Mouse (Mus musculus): ENCODE data around the gene Ces1a.

Ces1a gene

GRCm38 (mm10) chr8:92996840-92997239 is 51.2 kb downstream of the Ces1a start:
- DNase-seq (ENCODE audit: low read depth): no peak

DNA sequence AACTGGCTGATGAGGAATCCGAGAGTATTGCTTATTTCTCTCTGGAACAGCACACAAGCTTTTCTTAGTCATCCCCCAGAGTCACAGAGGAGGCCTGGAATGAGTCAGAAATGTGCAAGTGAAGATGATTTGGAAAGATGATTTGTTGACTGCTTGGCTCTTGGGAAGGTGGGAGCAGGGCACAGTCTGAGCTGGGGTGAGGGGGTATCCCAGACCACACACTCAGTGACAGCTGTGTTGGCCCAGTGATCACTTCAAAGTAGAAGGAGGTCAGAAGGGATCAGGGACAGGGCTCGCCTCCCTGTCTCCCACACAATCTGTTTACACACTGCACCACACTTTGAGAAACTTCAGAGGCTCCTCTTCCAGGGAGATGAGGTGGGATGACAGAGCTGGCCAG is 63.6 kb downstream of the Ces1a start:
- DNase-seq (ENCODE audit: low read depth): no peak

DNA sequence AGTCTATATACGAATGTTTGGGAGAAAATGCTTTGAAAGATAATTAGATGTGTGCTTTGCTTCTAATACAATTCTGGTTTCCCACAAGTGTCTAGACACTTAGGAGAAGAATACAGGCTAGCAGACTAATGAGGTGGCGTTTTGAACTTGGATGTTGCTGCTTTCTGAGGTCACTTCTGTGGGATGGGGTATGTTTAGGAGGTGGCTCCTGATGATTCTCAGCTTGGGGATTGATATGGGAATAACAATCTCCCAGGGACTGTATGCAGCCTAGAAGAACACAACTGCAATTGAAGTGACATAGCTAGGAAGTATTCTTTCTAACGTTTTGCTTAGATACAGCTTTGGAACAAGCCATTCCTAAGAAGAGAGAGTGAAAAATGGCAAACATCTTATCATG is 65.5 kb downstream of the Ces1a start:
- no peak for DNase-seq (ENCODE audit: low read depth)

GRCm38 (mm10) chr8:92976656-92977055 is 71.3 kb downstream of the Ces1a start:
- DNase-seq (ENCODE audit: low read depth): no peak

- no peak for DNase-seq (ENCODE audit: low read depth)
These were observed 75.0 kb downstream of the Ces1a start for GRCm38 (mm10) chr8:92972949-92973348.
